Mouse (Mus musculus): ENCODE measurements around the gene Cpm.
"Not testable (repeated sequence)": the region's sequence is repeated elsewhere in the genome, so short reads cannot be mapped to it uniquely, and the experiment has no call there.

Cpm gene

DNA sequence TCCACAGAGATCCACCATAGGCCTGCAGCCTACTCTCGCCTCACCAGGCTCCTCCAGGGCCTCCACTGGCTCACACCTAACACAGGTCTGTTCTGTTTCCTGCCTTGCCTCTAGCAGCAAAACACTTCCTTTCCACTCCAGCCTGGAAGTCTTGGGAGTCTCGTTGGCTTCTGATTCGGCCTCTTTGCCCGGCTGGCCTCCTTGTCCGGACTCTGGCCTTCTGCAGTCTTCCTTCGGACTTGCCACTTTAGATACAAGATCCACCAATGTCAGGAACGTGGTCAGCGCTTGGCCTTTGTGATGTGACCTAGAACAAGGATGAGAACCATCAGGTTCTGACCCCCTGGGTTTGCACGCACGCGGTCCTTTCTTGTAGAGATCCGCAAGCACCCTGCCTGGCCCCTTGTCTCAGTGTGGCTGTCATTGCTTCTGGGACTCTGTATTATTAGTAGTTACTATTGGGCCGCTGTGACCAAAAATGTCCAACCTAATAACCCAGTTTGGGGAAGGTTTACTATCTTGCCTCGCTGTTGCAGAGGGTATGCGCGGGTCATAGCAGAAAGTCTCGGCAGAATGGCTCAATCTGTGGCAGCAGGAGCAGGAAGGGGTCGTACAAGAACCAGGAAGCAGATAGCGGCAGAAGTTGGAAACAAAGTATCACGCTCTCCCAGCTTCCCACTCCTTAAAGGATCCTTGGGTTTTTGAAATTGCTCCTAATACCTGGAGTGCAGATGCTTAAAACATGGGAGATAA, 22.1 kb upstream of the Cpm start:
- no peak for DNase-seq (ENCODE audit: low spot score)

DNA sequence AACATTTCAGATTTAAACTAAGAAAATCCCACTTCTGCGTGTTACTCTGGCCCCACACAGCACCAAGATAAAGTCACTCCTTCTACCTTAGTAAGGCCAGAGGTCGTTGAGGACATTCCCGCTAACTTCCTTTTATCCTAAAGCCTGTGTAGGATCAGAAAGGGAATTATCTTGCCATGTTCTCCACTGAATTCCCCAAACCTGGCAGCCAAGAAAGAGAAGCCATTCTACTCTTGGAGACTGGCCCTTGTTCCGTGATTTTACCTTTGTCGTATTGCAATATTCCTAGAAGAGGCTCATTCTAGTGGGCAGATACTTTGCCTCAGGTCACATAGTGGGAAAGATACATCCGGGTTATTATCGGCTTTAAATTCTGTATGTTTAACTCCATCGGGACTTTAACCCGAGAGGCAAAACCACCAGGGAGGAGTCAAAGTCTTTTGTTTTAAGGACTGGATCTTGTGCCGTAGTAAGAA, 21.5 kb upstream of the Cpm start:
- no peak for DNase-seq (ENCODE audit: low spot score)

DNA sequence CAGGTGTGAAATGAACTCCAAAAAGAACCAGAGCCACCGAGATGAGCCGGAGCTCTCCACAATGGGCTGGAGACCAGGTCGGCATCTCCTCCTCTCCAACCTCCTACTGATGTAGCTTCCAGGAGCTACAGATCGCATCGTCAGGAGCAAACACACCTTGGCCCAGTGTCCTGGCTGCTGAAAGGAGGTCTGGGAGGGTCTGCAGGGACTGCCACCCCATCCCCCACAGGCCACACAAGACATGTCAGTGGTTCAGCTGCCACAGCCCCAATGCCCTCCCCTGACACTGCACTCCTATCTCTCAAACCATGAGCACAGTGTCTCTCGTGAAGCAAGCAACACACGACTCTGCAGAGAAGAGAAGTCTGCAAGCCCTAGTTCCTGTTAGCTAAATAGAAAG, 20.8 kb upstream of the Cpm start:
- no peak for DNase-seq (ENCODE audit: low spot score)

DNA sequence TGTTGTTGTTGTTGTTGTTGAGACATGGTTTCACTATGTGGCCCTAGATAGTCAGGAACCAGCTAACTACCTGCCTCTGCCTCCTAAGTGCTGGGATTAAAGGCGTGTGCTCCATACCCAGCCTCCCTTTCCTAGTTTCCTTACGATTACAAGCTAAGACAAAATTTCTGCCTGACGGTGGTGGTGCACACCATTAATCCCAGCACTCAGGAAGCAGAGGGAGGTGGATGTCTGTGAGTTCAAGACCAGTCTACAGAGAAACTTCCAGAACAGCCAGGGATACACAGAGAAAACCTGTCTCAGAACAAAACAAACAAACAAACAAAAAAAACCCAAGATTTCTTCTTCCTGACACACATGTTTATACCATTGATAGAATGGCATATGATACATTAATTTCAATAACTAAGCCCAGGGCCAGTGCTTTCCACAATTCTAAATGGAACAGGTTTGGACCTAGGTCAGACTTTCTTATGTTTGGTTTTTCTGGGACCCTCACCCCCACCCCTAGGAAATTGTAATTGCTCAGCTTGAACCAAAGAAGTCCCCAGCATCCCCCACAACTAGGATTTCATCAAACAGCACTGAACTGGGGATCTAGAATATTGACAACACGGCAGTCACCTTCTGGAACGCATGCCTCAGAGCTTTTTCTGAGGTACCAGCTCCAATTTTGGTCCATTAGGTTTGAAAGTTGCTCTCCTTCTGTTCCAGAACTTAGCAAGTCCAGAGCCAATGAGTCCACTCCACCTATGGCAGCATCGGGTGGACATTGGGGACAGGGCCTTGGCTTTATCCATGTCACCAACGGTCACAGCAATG, 20.1 kb upstream of the Cpm start:
- no peak for DNase-seq (ENCODE audit: low spot score)

DNA sequence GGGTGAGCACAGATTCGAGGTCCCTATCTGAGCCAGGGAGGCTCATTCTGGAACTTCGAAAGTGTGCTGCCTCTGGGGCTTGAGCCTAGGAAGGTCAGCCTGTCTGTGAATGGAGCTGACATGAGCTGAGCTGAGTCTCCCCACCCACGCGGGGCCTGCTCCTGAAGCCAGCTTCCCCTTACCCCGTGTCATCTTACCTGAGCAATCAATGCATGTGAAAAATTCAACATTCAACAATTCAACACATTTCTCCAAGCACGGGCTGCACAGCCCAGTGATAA, 19.6 kb upstream of the Cpm start:
- no peak for DNase-seq (ENCODE audit: low spot score)

DNA sequence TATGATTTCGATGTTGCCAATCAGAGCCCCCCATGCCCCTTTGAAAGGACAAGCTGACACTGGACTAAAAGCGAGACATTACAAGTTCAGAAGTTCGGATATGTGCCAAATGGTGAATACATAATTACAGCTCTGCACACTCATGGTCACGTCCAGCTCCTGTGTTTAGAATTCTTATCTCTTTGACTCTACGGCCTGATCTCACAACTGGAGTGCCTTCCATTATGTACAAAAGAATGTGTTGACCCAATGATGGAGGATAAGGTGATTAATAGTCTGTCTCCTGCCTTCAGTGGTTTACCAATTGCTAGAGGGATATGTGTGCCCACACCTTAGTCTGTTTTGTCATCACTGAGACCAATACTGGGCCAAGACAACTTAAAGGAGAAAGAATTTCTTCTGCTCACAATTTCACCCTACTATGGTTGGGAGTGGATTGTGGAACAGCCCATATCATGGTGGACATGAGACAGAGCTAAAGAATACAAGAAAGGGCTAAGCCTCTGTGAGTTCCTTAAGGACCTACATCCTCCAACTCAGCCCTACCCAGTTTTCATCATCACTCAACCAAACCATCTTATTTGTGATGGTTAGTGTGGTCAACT, 19.0 kb upstream of the Cpm start:
- no peak for DNase-seq (ENCODE audit: low spot score)

DNA sequence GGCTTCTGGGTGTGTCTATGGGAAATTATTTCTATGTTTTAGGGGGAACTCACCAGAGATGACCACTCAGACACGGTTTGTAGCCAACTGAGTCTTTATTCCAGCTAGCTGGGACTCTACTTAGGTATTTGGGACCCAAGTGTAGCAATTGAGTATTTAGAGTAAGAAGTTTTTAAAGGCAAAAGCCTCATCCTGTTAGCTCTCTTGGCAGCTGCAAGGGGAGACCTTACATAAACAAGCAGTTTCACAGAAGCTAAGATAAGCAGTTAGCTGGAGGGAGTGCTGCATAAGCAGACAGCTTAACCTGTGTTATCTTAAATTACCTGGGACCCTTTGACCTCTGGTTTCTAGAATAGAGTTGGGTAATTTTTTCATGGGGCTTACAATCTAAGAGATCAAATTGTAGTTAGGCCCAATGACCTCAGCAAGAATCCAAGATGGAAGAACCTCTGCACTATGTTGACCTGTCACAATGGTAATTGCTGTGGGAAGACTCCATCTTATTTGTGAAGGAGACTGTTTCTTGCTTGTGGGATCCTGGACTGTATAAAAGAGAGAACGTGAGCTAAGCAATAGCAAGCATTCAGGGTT, 18.4 kb upstream of the Cpm start:
- no peak for DNase-seq (ENCODE audit: low spot score)

DNA sequence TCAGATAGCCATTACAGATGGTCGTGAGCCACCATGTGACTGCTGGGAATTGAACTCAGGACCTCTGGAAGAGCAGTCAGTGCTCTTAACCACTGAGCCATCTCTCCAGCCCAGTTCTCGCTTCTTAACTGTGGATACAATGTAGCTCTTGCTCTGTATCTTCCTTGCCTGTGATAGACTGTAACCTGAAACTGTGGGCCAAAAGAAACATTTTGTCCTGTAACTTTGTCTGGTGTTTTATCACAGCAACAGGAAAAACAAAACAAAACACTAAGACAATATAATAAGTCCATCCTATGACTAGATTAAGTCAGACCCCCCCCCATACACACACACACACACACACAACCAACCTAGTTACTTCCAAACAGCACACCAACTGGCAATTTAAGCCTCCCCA, 17.8 kb upstream of the Cpm start:
- no peak for DNase-seq (ENCODE audit: low spot score)

DNA sequence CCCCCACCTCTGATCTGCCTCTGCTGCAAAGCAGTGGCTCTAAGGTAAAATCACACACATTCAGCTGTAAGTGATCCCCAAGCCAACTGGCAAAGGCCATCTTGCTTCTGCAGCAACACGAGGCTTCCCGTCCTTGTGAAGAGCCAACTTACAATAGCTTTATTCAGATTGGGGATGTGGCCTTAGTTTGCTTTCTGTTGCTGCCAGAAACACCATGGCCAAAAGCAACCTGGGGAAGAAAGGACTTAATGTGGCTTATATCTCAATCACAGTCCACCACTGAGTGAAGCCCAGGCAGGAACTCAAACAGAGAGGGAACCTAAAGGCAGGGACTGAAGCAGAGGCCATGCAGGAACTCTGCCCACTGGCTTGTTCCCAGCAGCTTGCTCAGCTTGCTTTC, 17.3 kb upstream of the Cpm start:
- no peak for DNase-seq (ENCODE audit: low spot score)

DNA sequence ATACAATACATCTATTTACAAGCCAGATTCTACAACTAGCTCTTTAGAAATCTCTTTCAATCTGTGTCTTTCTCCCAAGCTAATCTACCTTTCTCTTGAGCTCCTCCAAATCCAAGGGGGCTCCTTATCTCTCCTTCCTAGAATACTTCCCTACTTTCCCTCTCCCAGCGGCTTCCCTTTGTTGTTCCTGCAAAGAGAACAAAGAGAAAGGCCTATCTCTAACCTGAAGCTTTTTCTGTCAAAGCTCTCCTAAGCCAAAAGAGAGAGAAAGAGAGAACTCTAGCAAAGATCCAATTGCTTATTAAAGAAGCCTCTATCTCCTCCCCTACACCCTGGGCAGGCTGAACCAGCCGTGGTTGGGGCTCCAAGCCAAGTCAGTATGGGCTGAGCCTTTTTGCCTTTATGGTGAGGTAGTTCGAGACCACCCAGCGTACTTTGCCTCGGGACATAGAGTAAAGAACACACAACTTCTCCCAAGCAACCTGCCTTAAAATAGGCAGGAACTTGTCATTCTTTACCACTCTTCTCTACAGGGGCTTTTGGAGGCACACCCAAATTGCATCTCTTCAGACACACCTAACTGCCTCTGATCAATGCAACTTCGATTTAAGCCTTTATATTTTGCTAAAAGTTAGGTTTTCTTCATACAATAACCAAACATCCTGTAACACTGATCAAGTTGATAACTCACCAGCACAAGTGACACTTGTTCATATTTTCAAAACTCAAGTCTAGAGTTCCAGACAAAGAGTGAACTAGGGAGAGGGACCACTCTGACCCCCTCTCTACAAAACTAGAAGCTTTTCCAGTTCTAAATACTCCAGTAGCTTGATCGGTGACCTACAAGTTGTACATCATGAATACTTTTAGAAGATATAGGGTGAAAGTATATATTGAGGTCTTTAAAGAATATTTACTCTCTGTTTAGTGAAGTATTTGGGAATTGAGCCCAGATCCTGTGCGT, 16.4 kb upstream of the Cpm start:
- no peak for DNase-seq (ENCODE audit: low spot score)

DNA sequence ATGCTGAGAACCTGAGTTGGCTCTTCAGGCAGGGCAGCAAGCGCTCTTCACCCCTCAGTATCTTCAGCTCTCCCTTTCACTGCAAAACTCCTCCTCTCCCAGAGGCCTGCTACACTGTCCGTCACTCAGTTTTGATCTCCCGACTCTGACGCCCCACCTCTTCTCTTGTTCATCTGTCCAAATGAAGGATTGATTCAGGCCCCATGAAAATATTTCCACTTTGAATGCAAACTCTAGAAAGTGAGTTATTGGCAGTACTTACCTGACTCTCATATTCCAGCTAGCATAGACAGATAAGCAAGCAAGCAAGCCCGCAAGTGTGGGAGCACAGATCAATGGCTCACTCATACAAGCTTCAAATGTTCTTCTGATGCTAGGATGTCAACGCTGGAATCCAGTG, 15.3 kb upstream of the Cpm start:
- no peak for DNase-seq (ENCODE audit: low spot score)

DNA sequence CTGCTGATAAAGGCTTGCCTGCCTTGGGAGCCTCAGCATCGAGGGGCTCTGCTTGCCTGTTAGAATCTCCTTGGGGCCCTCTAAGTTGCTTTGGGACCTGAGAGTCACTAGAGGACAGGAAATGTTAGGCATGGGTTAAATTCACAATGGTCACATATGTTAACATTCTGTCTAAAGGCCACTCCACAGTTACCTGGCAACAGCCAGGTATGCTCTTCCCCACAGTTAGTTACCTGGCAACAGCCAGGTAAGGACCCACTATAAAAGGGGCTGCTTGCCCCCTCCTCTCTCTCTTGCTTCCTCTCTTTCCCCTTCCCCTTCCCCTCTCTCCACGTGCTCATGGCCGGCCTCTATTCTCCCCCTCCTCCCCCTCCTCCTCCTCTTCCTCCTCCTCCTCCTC, 14.9 kb upstream of the Cpm start:
- DNase-seq (ENCODE audit: low spot score) = no peak

DNA sequence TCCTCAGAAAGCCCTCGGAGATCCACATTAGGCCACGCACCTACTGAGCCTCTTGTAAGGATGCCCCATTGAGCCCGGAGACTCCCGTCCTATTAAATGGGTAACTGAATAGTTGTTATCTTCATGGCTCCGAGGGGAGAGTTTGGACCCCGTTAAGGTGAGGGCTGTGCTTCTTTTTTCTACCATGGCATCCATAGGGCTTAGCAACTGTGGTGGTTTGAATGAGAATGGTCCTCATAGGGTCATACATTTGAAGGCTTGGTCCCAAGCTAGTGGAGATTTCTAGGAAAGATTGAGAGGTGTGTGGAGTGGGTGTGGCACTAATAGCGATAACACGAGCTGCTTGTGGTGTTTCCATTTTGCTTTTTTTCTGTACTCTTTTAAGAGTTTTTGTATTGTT, 14.1 kb upstream of the Cpm start:
- DNase-seq (ENCODE audit: low spot score) = no peak

DNA sequence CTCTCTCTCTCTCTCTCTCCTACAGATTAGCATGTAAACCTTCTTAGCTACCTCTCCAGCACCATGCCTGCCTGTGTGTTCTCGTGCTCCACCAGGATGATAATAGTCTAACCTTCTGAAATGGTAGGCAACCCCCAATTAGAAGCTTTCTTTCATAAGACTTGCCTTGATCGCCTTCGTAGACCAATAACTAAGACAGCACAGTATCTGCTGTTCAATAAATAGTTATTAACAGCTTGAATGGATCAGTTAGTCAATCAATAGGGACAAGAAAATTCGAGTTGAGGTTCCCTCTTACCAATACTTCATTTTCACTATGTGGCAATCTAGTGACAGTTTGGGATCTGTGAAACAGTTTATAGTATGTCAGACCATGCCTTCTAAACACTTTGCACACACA, 13.6 kb upstream of the Cpm start:
- DNase-seq (ENCODE audit: low spot score) = no peak

DNA sequence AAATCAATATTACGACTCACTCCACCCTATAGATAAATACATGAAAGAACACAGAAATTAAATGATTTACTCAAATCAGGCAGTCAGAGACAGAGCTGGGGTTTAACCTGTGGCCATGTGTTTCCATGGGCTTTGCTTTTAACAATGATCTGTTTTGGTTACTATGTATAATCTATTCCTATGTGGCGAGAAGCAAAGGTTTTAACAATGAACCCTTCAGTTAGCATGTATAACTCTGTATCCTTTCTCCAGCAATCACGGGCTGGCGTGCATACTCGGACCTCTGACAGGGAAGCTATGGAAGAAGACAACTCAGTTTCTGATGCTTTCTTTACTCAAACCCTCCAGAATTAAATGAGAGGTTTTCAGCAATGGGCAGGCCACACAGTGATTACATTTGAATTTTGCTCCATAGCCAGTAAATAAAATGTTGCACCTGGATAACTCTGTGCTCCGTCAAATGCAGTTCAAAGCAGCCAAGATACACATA, 13.1 kb upstream of the Cpm start:
- no peak for DNase-seq (ENCODE audit: low spot score)

DNA sequence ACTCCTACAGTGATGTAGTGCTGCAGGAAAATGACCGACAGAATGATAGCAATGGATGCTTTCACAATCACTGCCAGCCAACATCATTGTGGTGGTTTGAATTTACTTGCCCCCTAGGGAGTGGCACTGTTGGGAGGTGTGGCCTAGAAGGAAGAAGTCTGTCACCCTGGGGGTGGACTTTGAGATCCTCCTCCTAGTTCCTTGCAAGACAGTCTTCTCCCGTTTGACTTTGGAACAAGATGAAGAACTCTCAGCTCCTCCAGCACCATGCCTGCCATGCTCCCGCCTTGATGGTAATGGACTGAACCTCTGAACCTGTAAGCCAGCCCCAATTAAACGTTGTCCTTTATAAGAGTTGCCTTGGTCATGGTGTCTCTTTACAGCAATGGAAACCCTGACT, 12.5 kb upstream of the Cpm start:
- DNase-seq (ENCODE audit: low spot score) = not testable (repeated sequence)

DNA sequence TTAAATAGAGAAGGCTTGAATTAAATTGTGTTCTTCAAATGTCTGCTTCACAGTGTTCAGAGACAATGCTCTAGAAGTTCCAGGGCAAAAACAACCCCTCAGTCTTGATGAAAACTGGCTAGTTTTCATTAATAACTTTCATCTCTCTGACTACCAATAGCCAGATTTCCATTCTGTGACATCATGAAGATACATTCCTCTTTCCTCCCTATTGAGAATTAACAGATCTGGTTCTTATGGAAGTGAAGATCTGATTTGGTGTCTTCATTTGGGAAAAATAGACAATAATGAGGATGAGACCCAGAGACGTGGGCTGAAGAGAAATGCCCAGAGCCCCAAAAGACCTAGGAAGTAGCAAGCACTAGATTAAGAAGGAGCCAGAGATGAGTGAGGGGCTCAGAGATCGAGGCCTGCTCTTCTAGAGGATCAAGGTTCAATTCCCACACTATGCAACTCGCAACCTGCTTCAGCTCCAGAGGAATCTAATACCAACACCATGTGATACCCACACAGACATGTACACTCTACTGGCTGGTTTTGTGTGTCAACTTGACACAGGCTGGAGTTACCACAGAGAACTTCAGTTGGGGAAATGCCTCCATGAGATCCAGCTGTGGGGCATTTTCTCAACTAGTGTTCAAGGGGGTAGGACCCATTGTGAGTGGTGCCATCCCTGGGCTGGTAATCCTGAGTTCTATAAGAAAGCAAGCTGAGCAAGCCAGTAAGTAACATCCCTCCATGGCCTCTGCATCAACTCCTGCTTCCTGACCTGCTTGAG, 11.5 kb upstream of the Cpm start:
- DNase-seq (ENCODE audit: low spot score) = no peak

DNA sequence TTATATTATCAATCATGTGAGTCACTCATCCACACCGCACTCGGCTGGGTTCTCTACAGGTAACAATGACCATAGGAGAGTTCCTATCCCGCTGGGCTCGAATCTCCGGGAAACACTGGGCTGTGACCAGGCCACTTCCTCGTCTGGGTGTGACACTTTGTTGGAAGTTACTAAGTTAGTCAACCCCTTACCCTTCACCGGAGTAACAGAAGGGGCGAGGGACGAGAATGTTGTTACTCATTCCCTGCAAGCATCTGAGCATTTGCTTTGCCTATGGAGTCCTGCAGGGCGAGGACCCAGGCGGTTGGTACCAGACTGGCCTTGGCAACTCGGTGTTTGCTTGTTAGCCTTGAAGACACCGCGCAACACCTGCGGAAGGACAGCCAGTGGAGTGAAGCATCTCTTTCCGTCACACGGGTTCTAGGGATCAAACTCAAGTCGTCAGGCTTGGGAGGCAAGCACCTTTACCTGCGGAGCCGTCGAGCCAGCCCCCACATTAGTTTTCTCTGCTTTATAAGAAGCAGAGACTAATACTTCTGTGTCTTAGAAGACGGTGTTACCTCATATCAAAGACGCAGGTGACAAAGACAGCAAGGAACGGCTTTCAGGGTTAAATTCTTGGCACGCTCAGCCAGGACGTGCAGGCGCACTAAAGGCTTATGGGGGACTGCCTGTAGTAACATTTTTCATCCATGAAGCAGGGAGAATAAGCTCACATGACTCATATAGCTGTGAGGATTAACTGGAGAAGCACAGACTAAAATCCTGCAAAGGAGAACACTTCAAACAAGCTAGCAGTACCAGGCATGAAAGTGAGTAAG, 10.0 kb upstream of the Cpm start:
- no peak for DNase-seq (ENCODE audit: low spot score)

DNA sequence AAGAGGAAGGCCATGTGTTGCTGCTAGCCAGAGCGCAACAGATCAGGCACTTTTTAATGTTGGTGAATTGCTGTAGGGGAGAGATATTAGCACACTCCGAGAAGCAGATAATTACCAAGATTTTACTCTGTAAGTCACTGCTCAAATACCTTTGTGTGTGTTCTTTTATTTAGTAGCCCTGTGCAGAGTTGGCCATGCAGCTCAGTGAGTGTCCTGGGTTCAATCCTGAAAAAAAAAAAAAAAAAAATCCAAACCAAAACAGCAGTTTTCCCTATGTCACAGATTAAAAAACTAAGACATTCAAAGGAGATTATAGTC, 9.5 kb upstream of the Cpm start:
- no peak for DNase-seq (ENCODE audit: low spot score)

DNA sequence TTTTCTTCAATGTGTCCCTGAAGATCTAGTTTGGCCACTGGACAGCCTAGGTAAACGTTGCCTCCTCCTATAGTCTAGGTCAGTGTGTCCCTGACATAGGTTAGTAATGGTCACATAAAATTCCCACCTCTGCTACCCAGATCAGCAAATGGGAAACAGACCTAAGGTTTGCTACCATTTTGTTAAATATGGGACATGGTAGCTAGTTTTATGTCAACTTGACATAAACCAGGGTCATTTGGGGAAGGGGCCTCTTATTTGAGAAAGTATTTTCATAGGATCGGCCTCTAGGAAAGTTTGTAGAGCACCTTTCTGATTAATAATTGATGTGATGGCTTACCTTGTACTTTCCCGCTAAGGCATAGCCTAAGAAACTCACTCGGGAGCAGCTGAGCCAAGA, 8.8 kb upstream of the Cpm start:
- DNase-seq (ENCODE audit: low spot score) = no peak

Measured in ovary, adult 18-20 months (tissue).